Mouse (Mus musculus): ENCODE data around the gene Slc25a22. TPM values are rescaled to one million over a fixed set of nuclear protein-coding genes. Genes with fewer than 3 reads are reported as not detected.
A peak's percentile ranks its signal among the peaks of the same experiment; 100 is the strongest.
"Not testable (repeated sequence)": the region's sequence is repeated elsewhere in the genome, so short reads cannot be mapped to it uniquely, and the experiment has no call there.

Slc25a22 gene
- polyA plus RNA-seq, 1 experiment from 2014 or later, result 71.3 TPM

- Histone ChIP-seq H3K4me3 (peak overlapping the region; percentile 64), H3K9ac (peak overlapping the region; percentile 94), H3K36me3 (peaks cover 26% of the 10 kb centered on the region), H3K27ac (peak overlapping the region; percentile 93), H3K9me3 (no peaks in the 10 kb centered on the region), H3K4me2 (peak overlapping the region; percentile 92), H3K27me3 (no peaks in the 10 kb centered on the region), H3K4me1 (replicated peaks) (peaks cover 29% of the 10 kb centered on the region)
- 4% methylated on average over 16 of the region's 16 CpGs for WGBS
- peak; percentile 25 for ATAC-seq (ENCODE audit: low FRiP score)
Observed at GRCm38 (mm10) chr7:141413331-141413730, 24.4 kb downstream of the Slc25a22 start.

- Histone ChIP-seq H3K4me2 (no peak overlapping the region), H3K27ac (0 out of 2 replicates have a peak overlapping the region, but pooled peaks have one; percentile 4), H3K4me3 (no peak overlapping the region), H3K9me3 (no peaks in the 10 kb centered on the region), H3K27me3 (no peaks in the 10 kb centered on the region), H3K9ac (peak overlapping the region; percentile 39), H3K4me1 (replicated peaks) (peaks cover 29% of the 10 kb centered on the region), H3K36me3 (peaks cover 37% of the 10 kb centered on the region)
- ATAC-seq (ENCODE audit: low FRiP score), result no peak
- WGBS, result 100% methylated on average over 1 of the region's 1 CpGs
Observed at GRCm38 (mm10) chr7:141411667-141412066, 26.0 kb downstream of the Slc25a22 start.

- 89% methylated on average over 8 of the region's 8 CpGs for WGBS
- Histone ChIP-seq H3K9me3 (no peaks in the 10 kb centered on the region), H3K36me3 (peaks cover 37% of the 10 kb centered on the region), H3K27ac (no peak overlapping the region), H3K4me2 (no peak overlapping the region), H3K9ac (peak overlapping the region; percentile 21; the same call in 1 of the 2 replicates), H3K27me3 (no peaks in the 10 kb centered on the region), H3K4me3 (no peak overlapping the region), H3K4me1 (replicated peaks) (peaks cover 29% of the 10 kb centered on the region)
- no peak for ATAC-seq (ENCODE audit: low FRiP score)
Observed at GRCm38 (mm10) chr7:141410631-141411030, 27.1 kb downstream of the Slc25a22 start.

- Histone ChIP-seq H3K9ac (peak overlapping the region; percentile 60; the same call in 1 of the 2 replicates), H3K4me2 (no peak overlapping the region), H3K27ac (0 out of 2 replicates have a peak overlapping the region, but pooled peaks have one; percentile 14), H3K4me1 (replicated peaks) (peaks cover 25% of the 10 kb centered on the region), H3K9me3 (no peaks in the 10 kb centered on the region), H3K27me3 (no peaks in the 10 kb centered on the region), H3K4me3 (no peak overlapping the region), H3K36me3 (peaks cover 37% of the 10 kb centered on the region)
- 12% methylated on average over 11 of the region's 11 CpGs for WGBS
- ATAC-seq (ENCODE audit: low FRiP score), result peak; percentile 43
Observed at GRCm38 (mm10) chr7:141408833-141409232, 28.9 kb downstream of the Slc25a22 start.

- WGBS, result 97% methylated on average over 7 of the region's 7 CpGs
- not testable (repeated sequence) for H3K9me3 ChIP-seq; H3K27ac ChIP-seq; H3K4me2 ChIP-seq; H3K9ac ChIP-seq; ATAC-seq (ENCODE audit: low FRiP score); H3K27me3 ChIP-seq; H3K4me3 ChIP-seq
- peaks cover 16% of the 10 kb centered on the region for H3K4me1 ChIP-seq (replicated peaks)
- H3K36me3 ChIP-seq, result peaks cover 44% of the 10 kb centered on the region
Observed at GRCm38 (mm10) chr7:141407670-141408069, 30.0 kb downstream of the Slc25a22 start.

DNA sequence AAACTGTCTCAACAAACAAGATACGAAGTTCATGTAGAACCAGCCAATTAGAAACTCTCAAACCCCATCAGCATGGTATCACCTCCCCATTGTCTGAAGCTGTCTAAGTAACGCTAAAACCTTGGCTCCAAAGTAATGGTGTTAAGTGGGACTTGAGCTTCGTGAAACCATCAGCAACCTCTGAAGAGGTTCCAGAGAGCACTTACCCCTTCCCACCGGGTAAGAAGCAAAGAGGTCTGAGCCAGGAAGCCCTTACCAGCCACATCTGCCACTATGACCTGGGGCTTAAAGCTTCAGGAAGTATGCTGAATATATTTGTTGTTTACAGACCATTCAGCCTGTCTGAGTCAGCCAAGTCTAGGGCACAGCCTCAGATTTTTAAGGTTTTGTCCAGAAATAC, 32.2 kb downstream of the Slc25a22 start:
- Histone ChIP-seq H3K4me2 (no peak overlapping the region), H3K4me3 (no peak overlapping the region), H3K9ac (no peak overlapping the region), H3K36me3 (peaks cover 61% of the 10 kb centered on the region), H3K4me1 (replicated peaks) (peaks cover 8% of the 10 kb centered on the region), H3K27me3 (no peaks in the 10 kb centered on the region), H3K9me3 (no peaks in the 10 kb centered on the region), H3K27ac (no peak overlapping the region)
- WGBS, result 94% methylated on average over 4 of the region's 4 CpGs
- ATAC-seq (ENCODE audit: low FRiP score), result no peak

DNA sequence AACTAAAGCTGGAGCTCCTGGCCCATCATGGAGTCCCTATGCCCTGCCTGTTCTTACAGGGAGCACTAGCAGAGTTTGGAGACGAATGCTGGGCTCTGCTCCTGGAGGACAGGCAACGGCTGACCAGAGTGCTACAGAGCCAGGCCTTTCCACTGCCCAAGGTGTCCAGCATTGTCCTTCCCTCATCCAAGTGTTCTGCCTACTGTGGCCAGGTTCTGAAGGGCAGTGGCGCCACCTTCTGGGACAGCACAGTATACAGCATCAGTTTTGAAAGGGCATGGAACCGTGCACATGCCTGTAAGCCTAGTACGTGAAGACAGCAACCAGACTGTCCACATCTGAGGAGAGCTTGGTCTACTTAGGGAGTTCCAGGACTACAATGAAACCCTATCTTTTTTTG, 34.4 kb downstream of the Slc25a22 start:
- H3K9ac ChIP-seq, result no peak overlapping the region
- no peak overlapping the region for H3K27ac ChIP-seq
- no peaks in the 10 kb centered on the region for H3K4me1 ChIP-seq (replicated peaks)
- WGBS, result 55% methylated on average over 5 of the region's 5 CpGs
- no peaks in the 10 kb centered on the region for H3K9me3 ChIP-seq
- H3K36me3 ChIP-seq, result peaks cover 60% of the 10 kb centered on the region
- no peaks in the 10 kb centered on the region for H3K27me3 ChIP-seq
- H3K4me3 ChIP-seq, result no peak overlapping the region
- ATAC-seq (ENCODE audit: low FRiP score), result peak; percentile 25; the same call in 1 of the 2 replicates
- H3K4me2 ChIP-seq, result no peak overlapping the region

GRCm38 (mm10) chr7:141395348-141395747, 42.3 kb downstream of the Slc25a22 start:
- 77% methylated on average over 1 of the region's 1 CpGs for WGBS
- H3K4me2 ChIP-seq, result no peak overlapping the region
- H3K27me3 ChIP-seq, result no peaks in the 10 kb centered on the region
- peaks cover 16% of the 10 kb centered on the region for H3K4me1 ChIP-seq (replicated peaks)
- no peak overlapping the region for H3K4me3 ChIP-seq
- H3K36me3 ChIP-seq, result peaks cover 45% of the 10 kb centered on the region
- no peak for ATAC-seq (ENCODE audit: low FRiP score)
- no peak overlapping the region for H3K9ac ChIP-seq
- H3K27ac ChIP-seq, result no peak overlapping the region
- no peaks in the 10 kb centered on the region for H3K9me3 ChIP-seq

DNA sequence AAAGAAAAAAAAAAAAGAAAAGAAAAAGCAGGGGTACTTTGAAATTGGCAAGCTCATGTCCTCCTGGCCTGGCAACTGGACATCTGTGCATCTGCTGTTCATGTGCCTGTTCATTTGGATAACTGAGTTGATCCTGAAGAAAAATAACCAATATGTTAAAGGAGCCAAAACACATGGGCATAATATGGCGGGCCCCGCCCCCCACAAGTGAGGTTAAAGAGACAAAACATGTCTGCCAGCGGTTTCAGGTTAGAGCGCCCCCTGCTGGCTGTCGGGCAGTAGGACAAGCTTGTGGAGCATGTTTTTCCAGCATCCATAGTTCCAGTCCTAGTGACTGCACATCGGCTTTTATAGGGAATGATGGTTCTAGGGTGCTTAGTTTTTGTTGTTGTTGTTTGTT, 42.9 kb downstream of the Slc25a22 start:
- H3K27me3 ChIP-seq, result 0 out of 2 replicates have a peak, but pooled peaks cover 4% of the 10 kb centered on the region
- 17% methylated on average over 6 of the region's 6 CpGs for WGBS

DNA sequence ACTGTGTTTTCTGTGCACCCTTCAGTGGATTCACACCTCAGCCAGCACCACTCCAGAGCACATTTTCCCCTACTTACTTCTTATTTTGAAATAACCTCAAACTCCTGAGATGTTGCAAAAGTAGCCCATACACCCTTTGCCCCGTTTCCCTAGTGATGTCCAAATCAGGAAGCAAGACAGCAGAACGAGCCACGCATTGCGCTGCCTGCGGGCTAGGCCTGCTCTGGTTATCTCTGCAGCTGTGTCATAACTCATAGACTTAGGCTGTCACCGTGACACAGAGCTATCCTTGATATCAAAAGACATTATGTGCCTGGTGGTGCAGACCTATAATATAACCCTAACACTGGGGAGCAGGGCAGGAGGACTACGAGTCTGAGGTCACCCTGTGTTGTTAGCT, 43.5 kb downstream of the Slc25a22 start:
- Histone ChIP-seq H3K27ac (no peak overlapping the region), H3K4me2 (no peak overlapping the region), H3K27me3 (peaks cover 9% of the 10 kb centered on the region; the same call in 1 of the 2 replicates), H3K4me3 (no peak overlapping the region), H3K9me3 (no peaks in the 10 kb centered on the region), H3K4me1 (replicated peaks) (peaks cover 16% of the 10 kb centered on the region), H3K36me3 (peaks cover 33% of the 10 kb centered on the region), H3K9ac (no peak overlapping the region)
- WGBS, result 89% methylated on average over 7 of the region's 7 CpGs
- ATAC-seq (ENCODE audit: low FRiP score), result no peak

More for the DNA sequence above, 42.9 kb downstream of the Slc25a22 start:
- H3K9ac ChIP-seq, result no peak overlapping the region
- ATAC-seq (ENCODE audit: low FRiP score), result no peak
- peaks cover 39% of the 10 kb centered on the region for H3K36me3 ChIP-seq
- no peak overlapping the region for H3K4me3 ChIP-seq
- H3K9me3 ChIP-seq, result no peaks in the 10 kb centered on the region
- H3K4me1 ChIP-seq (replicated peaks), result peaks cover 16% of the 10 kb centered on the region
- H3K27ac ChIP-seq, result no peak overlapping the region
- H3K4me2 ChIP-seq, result no peak overlapping the region

- Histone ChIP-seq H3K9ac (peak overlapping the region; percentile 89), H3K27ac (peak overlapping the region; percentile 88), H3K27me3 (peaks cover 13% of the 10 kb centered on the region; the same call in 1 of the 2 replicates), H3K36me3 (peaks cover 19% of the 10 kb centered on the region), H3K4me1 (replicated peaks) (peaks cover 16% of the 10 kb centered on the region), H3K4me3 (peak overlapping the region; percentile 67), H3K9me3 (no peaks in the 10 kb centered on the region), H3K4me2 (peak overlapping the region; percentile 94)
- ATAC-seq (ENCODE audit: low FRiP score), result no peak; the same call in 1 of the 2 replicates
- 26% methylated on average over 9 of the region's 9 CpGs for WGBS
Observed at GRCm38 (mm10) chr7:141392552-141393222, 45.0 kb downstream of the Slc25a22 start.

- Histone ChIP-seq H3K27me3 (peaks cover 13% of the 10 kb centered on the region; the same call in 1 of the 2 replicates), H3K4me2 (peak within 1 kb of the TSS; percentile 94), H3K4me3 (peak within 1 kb of the TSS; percentile 67), H3K9me3 (no peaks in the 10 kb centered on the region), H3K9ac (peak within 1 kb of the TSS; percentile 89), H3K36me3 (peaks cover 14% of the 10 kb centered on the region), H3K27ac (peak within 1 kb of the TSS; percentile 88), H3K4me1 (replicated peaks) (peaks cover 16% of the 10 kb centered on the region)
- ATAC-seq (ENCODE audit: low FRiP score), result peak; percentile 94
- WGBS, result under 1% methylated on average over 57 of the region's 57 CpGs
Observed at GRCm38 (mm10) chr7:141391625-141392551, 45.8 kb downstream of the Slc25a22 start, which contains the start of gene Taldo1. Taldo1 (plus strand) TSS chr7:141392199.

All from hindbrain, embryonic 13.5 days (tissue).